Mouse (Mus musculus): Measurements from ENCODE around the gene Asic4. TPM values are rescaled to one million over a fixed set of nuclear protein-coding genes. Genes with fewer than 3 reads are reported as not detected.

Gene Asic4
- total and polyA plus RNA-seq, 3 experiments, result 0.18 to 0.19 TPM; not detected in 1

DNA sequence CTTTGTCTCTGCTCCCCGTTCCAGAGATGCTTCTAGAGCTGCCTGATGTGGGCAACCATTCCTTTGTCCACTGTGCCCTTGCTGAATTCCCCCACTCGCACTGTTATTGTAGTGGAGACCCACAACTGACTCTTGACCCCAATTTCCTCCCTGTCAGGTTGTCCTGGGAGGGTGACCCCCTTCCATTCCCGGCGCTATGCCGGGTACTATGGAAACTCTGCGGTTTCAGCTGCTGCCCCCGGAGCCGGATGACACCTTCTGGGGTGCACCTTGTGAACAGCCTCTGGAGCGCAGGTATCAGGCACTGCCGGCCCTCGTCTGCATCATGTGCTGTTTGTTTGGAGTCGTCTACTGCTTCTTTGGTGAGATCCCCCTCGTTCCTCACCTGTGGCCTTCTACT, 29.8 kb downstream of the Asic4 start:
- TF ChIP-seq MXI1 (IDR thresholded peaks at IDR 0.05; ENCODE audit: low read depth, low read length), result no peak
- no peak for TF ChIP-seq ZNF384 (IDR thresholded peaks at IDR 0.05; ENCODE audit: low read depth, low read length)
- no peak for TF ChIP-seq NRF1 (IDR thresholded peaks at IDR 0.05; ENCODE audit: insufficient read depth, low read depth, low read length, poor library complexity, severe bottlenecking)
- no peak for TF ChIP-seq TCF12 (IDR thresholded peaks at IDR 0.05; ENCODE audit: low read depth, low read length)
- no peak for TF ChIP-seq MYB (IDR thresholded peaks at IDR 0.05; ENCODE audit: low read depth, low read length)
- no peak for TF ChIP-seq POLR2AphosphoS2 (IDR thresholded peaks at IDR 0.05; ENCODE audit: low read length)
- TF ChIP-seq CHD1 (IDR thresholded peaks at IDR 0.05; ENCODE audit: low read depth, low read length), result no peak
- TF ChIP-seq CTCF (IDR thresholded peaks at IDR 0.05 in 2 of 3, conservative IDR thresholded peaks at IDR 0.05 in 1 of 3; ENCODE audit: control insufficient read depth in 1 of 3, insufficient read depth in 1 of 3, low read depth in 2 of 3, low read length in 3 of 3, poor library complexity in 1 of 3, severe bottlenecking in 1 of 3), result no peak
- no peak for TF ChIP-seq MAZ (IDR thresholded peaks at IDR 0.05; ENCODE audit: low read depth, low read length)
- no peak overlapping the region for H3K4me3 ChIP-seq (ENCODE audit: control insufficient read depth in 1 of 2, insufficient read depth in 1 of 2, low read depth in 2 of 2, low read length in 2 of 2)
- peaks cover 3% of the 10 kb centered on the region; the same call in 1 of the 2 replicates for H3K79me2 ChIP-seq (ENCODE audit: control insufficient read depth, insufficient read depth, low read length, poor library complexity)
- no peak for DNase-seq (ENCODE audit: low read depth, low spot score)
- H3K4me1 ChIP-seq (ENCODE audit: control insufficient read depth in 1 of 2, insufficient read depth in 2 of 2, low read length in 2 of 2), result 0 out of 4 replicates have a peak, but pooled peaks cover 0 to 4% of the 10 kb centered on the region in 2 experiments
- H3K27ac ChIP-seq (ENCODE audit: control insufficient read depth, low read depth, low read length), result no peak overlapping the region
- no peaks in the 10 kb centered on the region for H3K27me3 ChIP-seq (ENCODE audit: control insufficient read depth in 1 of 2, insufficient read depth in 2 of 2, low read length in 2 of 2)
- H3K9me3 ChIP-seq (replicated peaks; ENCODE audit: insufficient read depth, low read length), result no peaks in the 10 kb centered on the region
- peaks cover 0 to 5% of the 10 kb centered on the region in 2 experiments; a peak in 3 of 4 replicates for H3K36me3 ChIP-seq (ENCODE audit: control insufficient read depth in 1 of 2, insufficient read depth in 2 of 2, low read length in 2 of 2)
- H3K9ac ChIP-seq (ENCODE audit: control insufficient read depth, low read depth, low read length, poor library complexity, severe bottlenecking), result no peak overlapping the region

DNA sequence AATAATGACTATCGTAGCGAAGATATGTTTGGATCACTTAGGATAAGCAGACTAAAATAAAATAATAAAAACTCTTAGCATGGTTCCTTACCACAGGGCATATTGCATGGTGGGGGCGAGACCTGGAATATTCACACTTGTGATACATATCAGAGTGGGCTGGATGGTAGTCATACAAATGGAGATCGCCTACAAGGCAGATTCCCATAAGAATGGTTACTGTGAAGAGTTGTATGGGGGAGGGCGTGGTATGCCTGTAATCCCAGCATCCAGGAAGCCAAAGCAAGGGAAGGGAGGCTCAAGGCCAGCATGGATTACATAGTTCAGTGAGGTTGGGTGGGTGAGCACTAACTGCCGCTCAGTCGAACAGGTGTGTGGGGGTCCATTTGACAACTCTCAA, 30.5 kb downstream of the Asic4 start:
- TF ChIP-seq MAX (IDR thresholded peaks at IDR 0.05; ENCODE audit: low read length), result no peak
- no peak for TF ChIP-seq KAT2A (conservative IDR thresholded peaks at IDR 0.05; ENCODE audit: low read depth, low read length)
- no peak for TF ChIP-seq E2F4 (IDR thresholded peaks at IDR 0.05; ENCODE audit: borderline replicate concordance, low read depth, low read length)
- no peak for TF ChIP-seq ZC3H11A (IDR thresholded peaks at IDR 0.05; ENCODE audit: low read depth, low read length)
- no peak for TF ChIP-seq MEF2A (IDR thresholded peaks at IDR 0.05; ENCODE audit: extremely low read depth, insufficient replicate concordance, low read depth, low read length, poor library complexity, severe bottlenecking)
- TF ChIP-seq ELF1 (IDR thresholded peaks at IDR 0.05; ENCODE audit: low read depth, low read length), result no peak
- no peak for TF ChIP-seq ZNF384 (IDR thresholded peaks at IDR 0.05; ENCODE audit: low read depth, low read length)
- TF ChIP-seq RCOR1 (IDR thresholded peaks at IDR 0.05; ENCODE audit: low read depth, low read length), result no peak
- no peak for TF ChIP-seq ETS1 (IDR thresholded peaks at IDR 0.05; ENCODE audit: low read depth, low read length)
- no peak for TF ChIP-seq POLR2AphosphoS5 (IDR thresholded peaks at IDR 0.05; ENCODE audit: borderline replicate concordance, low read depth, low read length)
- TF ChIP-seq GATA1 (IDR thresholded peaks at IDR 0.05; ENCODE audit: low read depth, low read length), result no peak
- no peak for TF ChIP-seq MYB (IDR thresholded peaks at IDR 0.05; ENCODE audit: low read depth, low read length)

More for the DNA sequence above, 30.5 kb downstream of the Asic4 start:
- Histone ChIP-seq H3K9ac (ENCODE audit: control insufficient read depth, low read depth, low read length, poor library complexity, severe bottlenecking) (no peak overlapping the region), H3K79me2 (ENCODE audit: control insufficient read depth, insufficient read depth, low read length, poor library complexity) (peaks cover 3% of the 10 kb centered on the region; the same call in 1 of the 2 replicates), H3K4me1 (ENCODE audit: control insufficient read depth in 1 of 2, insufficient read depth in 2 of 2, low read length in 2 of 2) (0 out of 4 replicates have a peak, but pooled peaks cover 0 to 4% of the 10 kb centered on the region in 2 experiments), H3K27ac (ENCODE audit: control insufficient read depth, low read depth, low read length) (no peak overlapping the region), H3K27me3 (ENCODE audit: control insufficient read depth in 1 of 2, insufficient read depth in 2 of 2, low read length in 2 of 2) (no peaks in the 10 kb centered on the region), H3K4me3 (ENCODE audit: control insufficient read depth in 1 of 2, insufficient read depth in 1 of 2, low read depth in 2 of 2, low read length in 2 of 2) (no peak overlapping the region), H3K36me3 (ENCODE audit: control insufficient read depth in 1 of 2, insufficient read depth in 2 of 2, low read length in 2 of 2) (peaks cover 0 to 5% of the 10 kb centered on the region in 2 experiments; a peak in 3 of 4 replicates), H3K9me3 (replicated peaks; ENCODE audit: insufficient read depth, low read length) (no peaks in the 10 kb centered on the region)
- DNase-seq (ENCODE audit: low read depth, low spot score), result no peak

All from MEL (cell line).